Mouse (Mus musculus): Measurements from ENCODE around the gene Sarnp.
A peak's percentile ranks its signal among the peaks of the same experiment; 100 is the strongest.

The Sarnp gene

GRCm38 (mm10) chr10:128917400-128917799, 100.3 kb downstream of the Sarnp start:
- no peak for DNase-seq (ENCODE audit: low spot score)

DNA sequence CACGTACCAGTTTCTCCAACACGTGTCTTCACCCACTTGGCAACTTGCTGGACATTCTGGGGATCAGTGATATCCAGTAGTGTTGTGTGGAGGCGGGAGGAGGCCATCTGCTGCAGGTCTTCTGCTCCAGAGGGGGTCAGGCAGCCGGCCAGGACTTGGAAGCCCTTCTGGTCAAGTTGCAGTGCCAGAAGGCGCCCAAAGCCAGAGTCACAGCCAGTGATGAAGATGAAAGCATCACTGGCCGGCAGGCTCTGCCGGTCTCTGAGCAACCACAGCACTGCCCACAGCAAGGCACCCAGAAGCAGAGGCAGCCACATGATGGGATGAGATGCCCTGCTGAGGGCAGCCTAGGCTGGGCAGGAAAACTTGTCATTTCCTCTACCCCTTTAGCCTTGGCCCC, 101.1 kb downstream of the Sarnp start:
- peak; percentile 68 for DNase-seq (ENCODE audit: low spot score)

GRCm38 (mm10) chr10:128919203-128919631, 102.1 kb downstream of the Sarnp start:
- no peak for DNase-seq (ENCODE audit: low spot score)

GRCm38 (mm10) chr10:128919966-128920365, 102.8 kb downstream of the Sarnp start:
- no peak for DNase-seq (ENCODE audit: low spot score)

- DNase-seq (ENCODE audit: low spot score), result peak; percentile 55
Observed at GRCm38 (mm10) chr10:128920736-128921161, 103.6 kb downstream of the Sarnp start.

DNA sequence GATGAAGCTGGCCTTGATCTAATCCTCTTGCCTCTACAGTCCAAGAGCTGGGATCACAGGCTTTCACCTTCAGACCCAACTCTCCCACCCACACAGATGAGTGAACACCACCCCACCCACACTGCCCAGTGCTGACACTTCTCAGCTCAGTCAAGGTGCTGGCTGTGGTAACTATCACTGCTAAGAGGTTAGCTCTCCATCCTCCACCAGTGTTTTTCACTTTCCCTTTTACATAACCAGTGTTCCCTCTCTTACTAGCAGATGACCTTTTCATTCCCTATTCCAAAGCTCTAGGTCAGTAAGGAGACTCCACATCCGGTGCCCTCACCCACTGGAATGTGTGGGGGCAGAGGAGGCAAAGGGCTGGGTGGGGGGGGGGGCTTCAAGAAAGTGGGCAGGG, 104.1 kb downstream of the Sarnp start:
- no peak for DNase-seq (ENCODE audit: low spot score)

DNA sequence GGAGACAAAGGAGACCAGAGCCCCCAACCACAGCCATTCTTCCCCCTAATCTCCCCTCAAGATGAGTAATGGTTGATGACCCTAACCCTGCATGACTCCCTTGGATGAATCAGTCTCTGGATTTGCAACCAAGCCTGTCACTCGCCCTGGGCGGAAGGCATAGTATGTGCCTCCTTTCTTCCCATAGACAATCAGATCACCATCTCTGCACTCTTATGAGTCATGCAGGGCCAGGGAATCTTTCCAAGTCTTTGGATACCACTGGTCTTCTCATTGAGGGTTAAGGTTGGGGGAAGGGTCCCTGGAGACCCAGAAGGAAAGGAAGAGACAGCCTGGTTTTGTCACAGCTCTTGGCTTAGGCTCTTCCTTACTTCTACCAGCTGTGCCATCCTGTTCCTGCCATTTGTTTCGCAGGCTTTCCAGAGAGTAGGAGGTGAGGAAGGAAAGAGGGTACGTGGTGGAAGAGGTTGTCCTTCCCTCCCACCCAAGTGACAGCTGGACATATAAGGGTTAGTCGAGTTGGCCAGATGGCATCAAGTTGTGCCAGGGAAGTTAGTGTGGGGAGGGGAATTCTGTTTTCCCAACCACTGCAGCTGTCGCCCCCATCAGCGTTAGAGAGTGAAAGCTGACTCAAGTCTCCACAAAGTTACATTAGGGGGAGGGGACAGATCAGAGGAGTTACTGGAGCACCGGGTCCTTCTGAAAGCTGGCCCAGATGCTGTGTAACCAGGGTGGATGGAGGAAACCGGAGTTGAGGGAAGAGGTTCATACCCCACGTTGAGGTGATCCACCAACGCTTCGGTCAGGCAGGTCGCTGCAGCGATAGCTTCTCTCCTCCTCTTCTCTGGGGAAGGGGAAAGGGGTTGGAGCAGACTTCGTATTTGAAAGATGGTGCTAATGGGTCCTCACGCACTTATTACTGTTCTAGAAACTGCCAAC, 105.0 kb downstream of the Sarnp start:
- no peak for DNase-seq (ENCODE audit: low spot score)

- DNase-seq (ENCODE audit: low spot score), result no peak
Observed at GRCm38 (mm10) chr10:128922822-128923012, 105.6 kb downstream of the Sarnp start, which contains the start of gene Rdh5. Gene Rdh5 (minus strand): TSS chr10:128922888.

GRCm38 (mm10) chr10:128923013-128923691, 106.0 kb downstream of the Sarnp start:
- peak; percentile 95 for DNase-seq (ENCODE audit: low spot score)

DNA sequence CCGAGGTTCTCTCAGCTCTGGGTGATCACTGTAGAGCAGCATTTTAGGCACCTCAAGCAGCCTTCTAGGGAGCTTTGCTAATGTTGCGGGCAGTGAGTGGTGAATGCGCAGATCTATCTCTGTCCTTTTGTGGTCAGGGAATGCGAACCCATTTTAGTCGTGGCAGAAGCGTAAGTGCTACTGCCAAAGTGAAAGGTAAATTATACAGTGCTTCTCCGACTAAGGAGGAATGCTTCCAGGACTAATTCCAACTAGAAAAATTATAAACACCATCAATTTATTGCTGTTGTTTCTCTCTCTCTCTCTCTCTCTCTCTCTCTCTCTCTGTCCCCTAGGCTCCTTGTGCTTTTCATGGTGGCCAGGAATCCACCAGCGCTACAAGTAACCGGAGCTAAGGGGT, 106.8 kb downstream of the Sarnp start, which contains the start of gene Bloc1s1:
Gene Bloc1s1 (minus strand): TSS at position 101 of the 400 bp plus-strand sequence.
- DNase-seq (ENCODE audit: low spot score), result no peak
